8 mouse cellular contexts compared by ENCODE assay signal in the genomic region with DNA sequence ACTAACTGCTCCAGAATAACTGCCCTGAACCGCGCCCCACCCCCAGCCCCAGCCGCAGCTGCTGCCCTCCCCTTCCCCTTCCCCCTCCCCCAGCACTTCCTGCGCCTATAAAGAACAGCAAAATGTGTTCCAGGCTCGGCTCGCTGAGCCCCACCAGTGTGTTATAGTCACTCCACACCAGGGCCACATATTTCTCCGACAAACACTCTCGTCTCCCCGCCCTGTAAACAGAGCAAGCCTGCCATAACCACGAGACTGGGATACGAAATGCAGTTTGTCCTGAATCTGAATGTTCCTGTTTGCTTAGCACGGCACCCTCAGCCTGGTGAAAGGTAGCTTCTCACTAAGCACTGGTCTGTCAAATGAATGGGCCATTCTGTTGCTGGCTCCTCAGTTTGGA. TPM values are rescaled to one million over a fixed set of nuclear protein-coding genes. Genes with fewer than 3 reads are reported as not detected.
DNase-seq lines count a peak whose midpoint lies in the region; ATAC-seq and TF ChIP-seq lines count a peak whose summit lies in the region.

No protein-coding gene starts in this region.

- H3K4me3 ChIP-seq in kidney, postnatal 0 days (replicated peaks; ENCODE audit: low read depth, low read length), result no peak overlapping the region; the same call in 1 of the 2 replicates
- peak overlapping the region; percentile 13 for H3K4me3 ChIP-seq in thymus, adult 2 months (ENCODE audit: control insufficient read depth, insufficient read depth, low read length)

- peak; percentile 46 to 64 for DNase-seq in cerebellum, postnatal 14 days
- no peak for DNase-seq in cerebellum, postnatal 4 days (ENCODE audit: low spot score in 2 of 2)
- DNase-seq in urinary bladder, postnatal 14 days (ENCODE audit: low spot score), result peak; percentile 49
- no peak for DNase-seq in urinary bladder, adult 2 months (ENCODE audit: low spot score)
- DNase-seq in gastrocnemius, postnatal 4 days (ENCODE audit: low spot score in 2 of 2), result peak; percentile 25 to 63
- peak; percentile 54 for DNase-seq in kidney, postnatal 0 days (ENCODE audit: low spot score)
- DNase-seq in thymus, adult 2 months, result peak; percentile 83

- no peak for TF ChIP-seq CTCF in kidney, postnatal 0 days (IDR thresholded peaks at IDR 0.05; ENCODE audit: low read depth)
- no peak for TF ChIP-seq CTCF in thymus, adult 2 months (IDR thresholded peaks at IDR 0.05; ENCODE audit: borderline replicate concordance, control insufficient read depth, extremely low read depth, insufficient read depth, low read length, poor library complexity)

- no peaks in the 10 kb centered on the region for H3K9me3 ChIP-seq in kidney, postnatal 0 days (replicated peaks; ENCODE audit: low read length)

- WGBS in kidney, postnatal 0 days, result 1% methylated on average over 12 of the region's 12 CpGs
- WGBS in thymus, adult 2 months, result 2% methylated on average over 12 of the region's 12 CpGs

- peak overlapping the region; percentile 70 for H3K27ac ChIP-seq in kidney, postnatal 0 days
- H3K27ac ChIP-seq in thymus, adult 2 months (ENCODE audit: control insufficient read depth, insufficient read depth, low read length), result peak overlapping the region; percentile 85

- H3K27me3 ChIP-seq in kidney, postnatal 0 days (ENCODE audit: insufficient read depth, low read length), result no peaks in the 10 kb centered on the region
- H3K27me3 ChIP-seq in thymus, adult 2 months (ENCODE audit: control insufficient read depth, insufficient read depth, low read length), result no peaks in the 10 kb centered on the region

- no peaks in the 10 kb centered on the region for H3K36me3 ChIP-seq in kidney, postnatal 0 days (ENCODE audit: insufficient read depth, low read length)
- no peaks in the 10 kb centered on the region for H3K36me3 ChIP-seq in thymus, adult 2 months (ENCODE audit: control insufficient read depth, insufficient read depth, low read length)

- peaks cover 6% of the 10 kb centered on the region; the same call in 1 of the 2 replicates for H3K4me1 ChIP-seq in kidney, postnatal 0 days (replicated peaks; ENCODE audit: insufficient read depth, low read length)
- H3K4me1 ChIP-seq in thymus, adult 2 months (replicated peaks; ENCODE audit: control insufficient read depth, insufficient read depth, low read length), result peaks cover 23% of the 10 kb centered on the region

- no peak for ATAC-seq in kidney, postnatal 0 days (replicated peaks; ENCODE audit: low FRiP score, low read depth)
- ATAC-seq in megakaryocyte, adult 5-6 weeks (ENCODE audit: poor library complexity, severe bottlenecking), result peak; percentile 51

- H3K9ac ChIP-seq in kidney, postnatal 0 days (ENCODE audit: low read depth, low read length), result peak overlapping the region; percentile 38; the same call in 1 of the 2 replicates

- H3K4me2 ChIP-seq in kidney, postnatal 0 days (ENCODE audit: low read length), result peak overlapping the region; percentile 54

- 0 out of 2 replicates have a peak, but pooled peaks have one; percentile 21 for TF ChIP-seq POLR2A in thymus, adult 2 months (IDR thresholded peaks at IDR 0.05; ENCODE audit: control insufficient read depth, extremely low read depth, insufficient read depth, low read length, poor library complexity)

RNA-seq across cellular contexts. Expression of a gene that starts 2.5 kb away (rescaled TPM):
- 0.06 TPM in 1 of 2 replicates, not detected in the other for polyA plus RNA-seq in urinary bladder, adult 2 months (2012; rRNA removed)
- under 1 TPM in 1 of 2 experiments, not detected in 1; 0.05 TPM for total RNA-seq in gastrocnemius, postnatal 4 days (2021)
- 0.09 and 0.13 TPM in 2 replicates for polyA plus RNA-seq in kidney, postnatal 0 days (2015; fragmentation: Nextera tagmentation; extraction: Ambion mirVana)
- total RNA-seq in megakaryocyte, adult 5-6 weeks (2015), result 0.18 TPM in 1 of 2 replicates, not detected in the other
- 0.04 and 0.11 TPM in 2 replicates for total RNA-seq in megakaryocyte, adult 5-6 weeks (2017)
- 2.3 TPM in 2 replicates for polyA plus RNA-seq in thymus, adult 2 months (2012; rRNA removed)

RNA-seq across cellular contexts. Expression of a gene that starts 12.2 kb away (rescaled TPM):
- 9.5 and 9.6 TPM in 2 replicates for polyA plus RNA-seq in urinary bladder, adult 2 months (2012; rRNA removed)
- total RNA-seq in gastrocnemius, postnatal 4 days (2021), result 10 to 100 TPM; 32.5 to 33.4 TPM
- polyA plus RNA-seq in kidney, postnatal 0 days (2015; fragmentation: Nextera tagmentation; extraction: Ambion mirVana), result 15.7 and 16.9 TPM in 2 replicates
- total RNA-seq in megakaryocyte, adult 5-6 weeks (2015), result 0.02 and 0.07 TPM in 2 replicates
- total RNA-seq in megakaryocyte, adult 5-6 weeks (2017), result 0.40 and 0.69 TPM in 2 replicates
- 1.5 and 2.0 TPM in 2 replicates for polyA plus RNA-seq in thymus, adult 2 months (2012; rRNA removed)

RNA-seq across cellular contexts. Expression of a gene that starts 20.9 kb away (rescaled TPM):
- 0.03 TPM in 2 replicates for polyA plus RNA-seq in urinary bladder, adult 2 months (2012; rRNA removed)
- total RNA-seq in gastrocnemius, postnatal 4 days (2021), result under 1 TPM in 1 of 2 experiments, not detected in 1; 0.16 TPM
- 0.28 and 0.33 TPM in 2 replicates for polyA plus RNA-seq in kidney, postnatal 0 days (2015; fragmentation: Nextera tagmentation; extraction: Ambion mirVana)
- total RNA-seq in megakaryocyte, adult 5-6 weeks (2015), result not detected in 2 replicates
- total RNA-seq in megakaryocyte, adult 5-6 weeks (2017), result not detected in 2 replicates
- polyA plus RNA-seq in thymus, adult 2 months (2012; rRNA removed), result not detected in 2 replicates

RNA-seq across cellular contexts. Expression of a gene that starts 35.9 kb away (rescaled TPM):
- 0.83 and 1.4 TPM in 2 replicates for polyA plus RNA-seq in urinary bladder, adult 2 months (2012; rRNA removed)
- 10 to 100 TPM; 48.6 to 49.6 TPM for total RNA-seq in gastrocnemius, postnatal 4 days (2021)
- polyA plus RNA-seq in kidney, postnatal 0 days (2015; fragmentation: Nextera tagmentation; extraction: Ambion mirVana), result 7.0 and 8.1 TPM in 2 replicates
- total RNA-seq in megakaryocyte, adult 5-6 weeks (2015), result not detected in 2 replicates
- not detected in 2 replicates for total RNA-seq in megakaryocyte, adult 5-6 weeks (2017)
- polyA plus RNA-seq in thymus, adult 2 months (2012; rRNA removed), result 2.2 and 3.0 TPM in 2 replicates

RNA-seq across cellular contexts. Expression of a gene that starts 47.4 kb away (rescaled TPM):
- polyA plus RNA-seq in urinary bladder, adult 2 months (2012; rRNA removed), result 104 and 116 TPM in 2 replicates
- total RNA-seq in gastrocnemius, postnatal 4 days (2021), result 10 to 100 TPM; 72.9 to 84.4 TPM
- 82.0 and 95.4 TPM in 2 replicates for polyA plus RNA-seq in kidney, postnatal 0 days (2015; fragmentation: Nextera tagmentation; extraction: Ambion mirVana)
- total RNA-seq in megakaryocyte, adult 5-6 weeks (2015), result 39.9 and 51.4 TPM in 2 replicates
- 31.6 and 33.1 TPM in 2 replicates for total RNA-seq in megakaryocyte, adult 5-6 weeks (2017)
- polyA plus RNA-seq in thymus, adult 2 months (2012; rRNA removed), result 359 and 363 TPM in 2 replicates

Comparison
In these comparisons a context has a peak if more than half of its experiments do, and no peak if none do; other contexts are left out.
1. DNase-seq: peak in cerebellum, postnatal 14 days (2 of 2), urinary bladder, postnatal 14 days (single experiment), gastrocnemius, postnatal 4 days (2 of 2), kidney, postnatal 0 days (single experiment) and thymus, adult 2 months (single experiment); none in cerebellum, postnatal 4 days (0 of 2) and urinary bladder, adult 2 months (single experiment).